In genomic region chr2:160760433-160761184, GRCm38 (mm10) we compare ENCODE assay signal across 8 mouse cellular contexts. TPM values are rescaled to one million over a fixed set of nuclear protein-coding genes. Genes with fewer than 3 reads are reported as not detected.
DNase-seq lines count a peak whose midpoint lies in the region; ATAC-seq lines count a peak whose summit lies in the region.

No protein-coding gene starts in this region.

- no peak for ATAC-seq in CD4-positive, CD25-positive, alpha-beta regulatory T cell, adult 4 months
- peak; percentile 76 for ATAC-seq in granulocyte monocyte progenitor cell, adult 5-6 weeks (replicated peaks; ENCODE audit: poor library complexity, severe bottlenecking)
- ATAC-seq in inflammation-experienced regulatory T-cells, adult 6 months: no peak

- DNase-seq in CD4-positive, CD25-positive, alpha-beta regulatory T cell, adult 2 months (ENCODE audit: low read depth, low spot score): peak; percentile 55
- DNase-seq in layer of hippocampus, adult 18-20 months (ENCODE audit: low spot score in 2 of 2): peak; percentile 58 to 83
- DNase-seq in layer of hippocampus, adult 9-11 months: no peak
- DNase-seq in adipocyte (ENCODE audit: low spot score): peak; percentile 61
- DNase-seq in lung, postnatal 36 days: peak; percentile 58

RNA-seq across cellular contexts. Expression of gene Plcg1, which starts 29.5 kb away (rescaled TPM):
- polyA plus RNA-seq in CD4-positive, CD25-positive, alpha-beta regulatory T cell, adult 4 months (2017; shearing (Covaris generic)): 10 to 100 TPM; 56.4 to 66.8 TPM
- 10 to 100 TPM; 90.6 to 99.5 TPM for total RNA-seq in layer of hippocampus, adult 18-20 months (2021)
- total RNA-seq in granulocyte monocyte progenitor cell, adult 5-6 weeks (2014; fragmentation: Nextera tagmentation): 22.9 and 27.0 TPM in 2 replicates
- 16.5 and 17.8 TPM in 2 replicates for total RNA-seq in granulocyte monocyte progenitor cell, adult 5-6 weeks (2017)
- polyA plus RNA-seq in inflammation-experienced regulatory T-cells, adult 6 months (2017; shearing (Covaris generic)): 10 to 100 TPM; 40.1 to 81.0 (median 60.7) TPM
